Mouse (Mus musculus): ENCODE results near the gene Cyp24a1. TPM values are rescaled to one million over a fixed set of nuclear protein-coding genes. Genes with fewer than 3 reads are reported as not detected.

Gene Cyp24a1
- polyA plus RNA-seq, 1 experiment from 2014 or later = not detected

- no peaks in the 10 kb centered on the region for H3K36me3 ChIP-seq
- peaks cover 94% of the 10 kb centered on the region for H3K27me3 ChIP-seq (replicated peaks)
- H3K4me1 ChIP-seq (replicated peaks) = peaks cover 6% of the 10 kb centered on the region; the same call in 1 of the 2 replicates
- no peak for ATAC-seq (ENCODE audit: insufficient number of reproducible peaks, low FRiP score)
- no peaks in the 10 kb centered on the region for H3K9me3 ChIP-seq (replicated peaks)
- 8% methylated on average over 31 of the region's 31 CpGs for WGBS
- no peak overlapping the region for H3K4me2 ChIP-seq
- no peak overlapping the region for H3K9ac ChIP-seq
- no peak overlapping the region for H3K4me3 ChIP-seq
- H3K27ac ChIP-seq (ENCODE audit: poor library complexity, severe bottlenecking) = no peak overlapping the region
Measured at GRCm38 (mm10) chr2:170494784-170495710, 1.9 kb downstream of the Cyp24a1 start.

- no peaks in the 10 kb centered on the region for H3K4me1 ChIP-seq (replicated peaks)
- H3K27ac ChIP-seq (ENCODE audit: poor library complexity, severe bottlenecking) = no peak overlapping the region
- H3K36me3 ChIP-seq = no peaks in the 10 kb centered on the region
- peaks cover 93% of the 10 kb centered on the region for H3K27me3 ChIP-seq (replicated peaks)
- H3K9ac ChIP-seq = no peak overlapping the region
- H3K9me3 ChIP-seq (replicated peaks) = no peaks in the 10 kb centered on the region
- 54% methylated on average over 26 of the region's 26 CpGs for WGBS
- no peak overlapping the region for H3K4me3 ChIP-seq
- H3K4me2 ChIP-seq = no peak overlapping the region
- ATAC-seq (ENCODE audit: insufficient number of reproducible peaks, low FRiP score) = no peak
Measured at GRCm38 (mm10) chr2:170487890-170488502, 8.9 kb downstream of the Cyp24a1 start.

GRCm38 (mm10) chr2:170487202-170487601, 9.7 kb downstream of the Cyp24a1 start:
- Histone ChIP-seq H3K36me3 (no peaks in the 10 kb centered on the region), H3K27ac (ENCODE audit: poor library complexity, severe bottlenecking) (no peak overlapping the region), H3K4me1 (replicated peaks) (no peaks in the 10 kb centered on the region), H3K9ac (no peak overlapping the region), H3K9me3 (replicated peaks) (no peaks in the 10 kb centered on the region), H3K4me3 (no peak overlapping the region), H3K27me3 (replicated peaks) (peaks cover 89% of the 10 kb centered on the region), H3K4me2 (no peak overlapping the region)
- no peak for ATAC-seq (ENCODE audit: insufficient number of reproducible peaks, low FRiP score)
- WGBS = 75% methylated on average over 7 of the region's 7 CpGs

GRCm38 (mm10) chr2:170483914-170484313, 13.0 kb downstream of the Cyp24a1 start:
- Histone ChIP-seq H3K27ac (ENCODE audit: poor library complexity, severe bottlenecking) (no peak overlapping the region), H3K4me2 (no peak overlapping the region), H3K36me3 (no peaks in the 10 kb centered on the region), H3K4me3 (no peak overlapping the region), H3K9ac (no peak overlapping the region), H3K4me1 (replicated peaks) (no peaks in the 10 kb centered on the region), H3K27me3 (replicated peaks) (peaks cover 88% of the 10 kb centered on the region), H3K9me3 (replicated peaks) (no peaks in the 10 kb centered on the region; the same call in 1 of the 2 replicates)
- WGBS = 65% methylated on average over 11 of the region's 11 CpGs
- ATAC-seq (ENCODE audit: insufficient number of reproducible peaks, low FRiP score) = no peak

- no peak for ATAC-seq (ENCODE audit: insufficient number of reproducible peaks, low FRiP score)
- H3K4me1 ChIP-seq (replicated peaks) = no peaks in the 10 kb centered on the region; the same call in 1 of the 2 replicates
- H3K4me3 ChIP-seq = no peak overlapping the region
- WGBS = 55% methylated on average over 10 of the region's 10 CpGs
- no peak overlapping the region for H3K9ac ChIP-seq
- no peaks in the 10 kb centered on the region for H3K36me3 ChIP-seq
- peaks cover 85% of the 10 kb centered on the region for H3K27me3 ChIP-seq (replicated peaks)
- no peaks in the 10 kb centered on the region; the same call in 1 of the 2 replicates for H3K9me3 ChIP-seq (replicated peaks)
- H3K4me2 ChIP-seq = no peak overlapping the region
- H3K27ac ChIP-seq (ENCODE audit: poor library complexity, severe bottlenecking) = no peak overlapping the region
Measured at GRCm38 (mm10) chr2:170482019-170482540, 14.9 kb downstream of the Cyp24a1 start.

- Histone ChIP-seq H3K4me1 (replicated peaks) (peaks cover 11% of the 10 kb centered on the region; the same call in 1 of the 2 replicates), H3K4me2 (no peak overlapping the region), H3K27ac (ENCODE audit: poor library complexity, severe bottlenecking) (no peak overlapping the region), H3K4me3 (no peak overlapping the region), H3K36me3 (no peaks in the 10 kb centered on the region), H3K27me3 (replicated peaks) (peaks cover 74% of the 10 kb centered on the region), H3K9me3 (replicated peaks) (peaks cover 5% of the 10 kb centered on the region; the same call in 1 of the 2 replicates), H3K9ac (no peak overlapping the region)
- 0 out of 2 replicates have a peak, but pooled peaks have one; percentile 42 for ATAC-seq (ENCODE audit: insufficient number of reproducible peaks, low FRiP score)
- 23% methylated on average over 8 of the region's 8 CpGs for WGBS
Measured at GRCm38 (mm10) chr2:170476643-170477042, 20.3 kb downstream of the Cyp24a1 start.

- peaks cover 5% of the 10 kb centered on the region; the same call in 1 of the 2 replicates for H3K9me3 ChIP-seq (replicated peaks)
- H3K4me1 ChIP-seq (replicated peaks) = peaks cover 11% of the 10 kb centered on the region; the same call in 1 of the 2 replicates
- 66% methylated on average over 11 of the region's 11 CpGs for WGBS
- H3K27ac ChIP-seq (ENCODE audit: poor library complexity, severe bottlenecking) = no peak overlapping the region
- no peak overlapping the region for H3K9ac ChIP-seq
- no peak overlapping the region for H3K4me2 ChIP-seq
- no peak for ATAC-seq (ENCODE audit: insufficient number of reproducible peaks, low FRiP score)
- H3K36me3 ChIP-seq = no peaks in the 10 kb centered on the region
- H3K27me3 ChIP-seq (replicated peaks) = peaks cover 74% of the 10 kb centered on the region
- no peak overlapping the region for H3K4me3 ChIP-seq
Measured at GRCm38 (mm10) chr2:170476215-170476614, 20.7 kb downstream of the Cyp24a1 start.

- no peak for ATAC-seq (ENCODE audit: insufficient number of reproducible peaks, low FRiP score)
- Histone ChIP-seq H3K27ac (ENCODE audit: poor library complexity, severe bottlenecking) (no peak overlapping the region), H3K4me2 (no peak overlapping the region), H3K27me3 (replicated peaks) (peaks cover 74% of the 10 kb centered on the region), H3K9ac (no peak overlapping the region), H3K4me3 (no peak overlapping the region), H3K4me1 (replicated peaks) (peaks cover 11% of the 10 kb centered on the region; the same call in 1 of the 2 replicates), H3K9me3 (replicated peaks) (peaks cover 5% of the 10 kb centered on the region; the same call in 1 of the 2 replicates), H3K36me3 (no peaks in the 10 kb centered on the region)
- 75% methylated on average over 3 of the region's 3 CpGs for WGBS
Measured at GRCm38 (mm10) chr2:170475164-170475563, 21.8 kb downstream of the Cyp24a1 start.

GRCm38 (mm10) chr2:170474125-170474524, 22.8 kb downstream of the Cyp24a1 start:
- Histone ChIP-seq H3K36me3 (no peaks in the 10 kb centered on the region), H3K9ac (no peak overlapping the region), H3K4me3 (no peak overlapping the region), H3K9me3 (replicated peaks) (peaks cover 5% of the 10 kb centered on the region; the same call in 1 of the 2 replicates), H3K4me1 (replicated peaks) (peaks cover 19% of the 10 kb centered on the region; the same call in 1 of the 2 replicates), H3K27me3 (replicated peaks) (peaks cover 75% of the 10 kb centered on the region), H3K27ac (ENCODE audit: poor library complexity, severe bottlenecking) (no peak overlapping the region), H3K4me2 (no peak overlapping the region)
- 88% methylated on average over 5 of the region's 5 CpGs for WGBS
- no peak for ATAC-seq (ENCODE audit: insufficient number of reproducible peaks, low FRiP score)

- Histone ChIP-seq H3K27ac (ENCODE audit: poor library complexity, severe bottlenecking) (no peak overlapping the region), H3K36me3 (no peaks in the 10 kb centered on the region), H3K4me1 (replicated peaks) (0 out of 2 replicates have a peak, but pooled peaks cover 9% of the 10 kb centered on the region), H3K4me2 (no peak overlapping the region), H3K27me3 (replicated peaks) (peaks cover 91% of the 10 kb centered on the region), H3K9ac (no peak overlapping the region), H3K9me3 (replicated peaks) (peaks cover 5% of the 10 kb centered on the region; the same call in 1 of the 2 replicates), H3K4me3 (no peak overlapping the region)
- WGBS = 76% methylated on average over 5 of the region's 5 CpGs
- ATAC-seq (ENCODE audit: insufficient number of reproducible peaks, low FRiP score) = no peak
Measured at GRCm38 (mm10) chr2:170470591-170470990, 26.4 kb downstream of the Cyp24a1 start.
